Mouse (Mus musculus) G1E (cell line): ENCODE results near the gene Mapk1.

Experiments used
- CTCF ChIP-seq: IDR thresholded peaks from 2 replicates; pipeline ENCODE4 v1.5.1; 2012; ENCODE audit warnings: low read depth, low read length, inconsistent platforms, mixed read lengths
- GATA1 ChIP-seq: IDR thresholded peaks from 2 replicates; pipeline ENCODE4 v1.6.1; 2012; ENCODE audit warnings: borderline replicate concordance, low read length, inconsistent platforms, mixed read lengths
- POLR2AphosphoS5 ChIP-seq: IDR thresholded peaks from 2 replicates; pipeline ENCODE4 v1.6.1; 2012; ENCODE audit warnings: low read depth, low read length, inconsistent platforms; ENCODE audit not compliant: insufficient replicate concordance
- TAL1 ChIP-seq: conservative IDR thresholded peaks from 2 replicates; pipeline ENCODE4 v1.6.1; 2012; ENCODE audit warnings: low read depth, low read length, inconsistent platforms, mixed read lengths

DNA sequence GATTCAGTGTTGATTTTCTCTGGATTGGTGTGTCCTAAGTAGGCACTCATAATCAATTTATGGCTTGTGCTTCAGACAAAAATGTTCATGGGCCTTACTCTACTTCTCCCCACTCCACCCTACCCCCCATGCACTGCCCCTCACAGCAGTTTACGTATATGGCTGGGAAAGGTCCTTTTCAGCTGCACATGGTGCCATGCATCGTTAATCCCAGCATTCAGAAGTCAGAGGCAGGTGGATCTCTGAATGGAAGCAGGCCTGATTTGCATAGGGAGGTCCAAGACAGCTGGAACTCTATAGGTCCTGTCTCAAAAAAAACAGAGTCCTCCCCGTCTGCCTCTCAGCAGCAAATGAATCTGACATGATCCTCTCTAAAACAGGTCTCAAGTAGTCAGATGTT, 62.1 kb downstream of the Mapk1 start:
- no peak for TF ChIP-seq CTCF
- no peak for TF ChIP-seq TAL1
- no peak for TF ChIP-seq GATA1
- no peak for TF ChIP-seq POLR2AphosphoS5
